Mouse (Mus musculus) ES-CJ7 (cell line): ENCODE data around the gene Clcf1.

Experiments
- DNase-seq: peaks from one replicate; pipeline ENCODE4 v3.0.0; 2011; ENCODE audit warnings: low read depth, low spot score

Gene Clcf1

DNA sequence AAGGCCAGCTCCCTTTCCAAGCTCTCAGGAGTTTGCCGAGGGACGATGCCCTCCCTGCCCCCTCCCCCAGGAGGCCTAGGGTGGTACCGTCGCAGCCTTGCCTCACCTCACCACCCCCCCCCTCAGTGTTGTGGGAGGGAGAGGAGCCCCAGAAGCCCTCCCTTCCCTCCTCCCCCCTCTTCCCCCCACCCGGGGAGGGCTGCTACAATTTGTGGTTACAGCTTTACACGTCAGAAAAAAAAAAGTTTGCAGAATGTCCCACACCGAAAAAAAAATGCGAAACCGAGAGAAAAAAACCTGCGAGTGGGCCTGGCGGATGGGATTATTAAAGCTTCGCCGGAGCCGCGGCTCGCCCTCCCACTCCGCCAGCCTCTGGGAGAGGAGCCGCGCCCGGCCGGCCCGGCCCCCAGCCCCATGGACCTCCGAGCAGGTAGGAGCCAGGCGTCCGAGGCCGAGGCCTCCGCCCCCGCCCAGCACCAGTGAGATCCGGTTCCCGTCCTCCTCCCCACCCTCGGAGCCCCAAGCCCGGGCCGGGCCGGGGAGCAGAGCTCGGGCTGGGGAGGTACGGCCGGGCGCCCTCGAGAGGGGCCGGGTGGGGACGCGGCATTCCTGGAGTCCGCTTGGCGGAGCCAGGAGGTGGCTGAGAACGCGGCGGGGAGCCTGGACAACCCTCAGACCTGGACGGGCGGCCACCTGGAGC is at the start of gene Clcf1, which contains the start of gene AC109138.7:
Gene Clcf1, plus strand, starts transcription at position 168 of the 700 bp plus-strand sequence.
Gene AC109138.7, plus strand, starts transcription at position 287 of the 700 bp plus-strand sequence.
- no peak for DNase-seq

GRCm38 (mm10) chr19:4164721-4165120 is 49.3 kb upstream of the Clcf1 start:
- no peak for DNase-seq

DNA sequence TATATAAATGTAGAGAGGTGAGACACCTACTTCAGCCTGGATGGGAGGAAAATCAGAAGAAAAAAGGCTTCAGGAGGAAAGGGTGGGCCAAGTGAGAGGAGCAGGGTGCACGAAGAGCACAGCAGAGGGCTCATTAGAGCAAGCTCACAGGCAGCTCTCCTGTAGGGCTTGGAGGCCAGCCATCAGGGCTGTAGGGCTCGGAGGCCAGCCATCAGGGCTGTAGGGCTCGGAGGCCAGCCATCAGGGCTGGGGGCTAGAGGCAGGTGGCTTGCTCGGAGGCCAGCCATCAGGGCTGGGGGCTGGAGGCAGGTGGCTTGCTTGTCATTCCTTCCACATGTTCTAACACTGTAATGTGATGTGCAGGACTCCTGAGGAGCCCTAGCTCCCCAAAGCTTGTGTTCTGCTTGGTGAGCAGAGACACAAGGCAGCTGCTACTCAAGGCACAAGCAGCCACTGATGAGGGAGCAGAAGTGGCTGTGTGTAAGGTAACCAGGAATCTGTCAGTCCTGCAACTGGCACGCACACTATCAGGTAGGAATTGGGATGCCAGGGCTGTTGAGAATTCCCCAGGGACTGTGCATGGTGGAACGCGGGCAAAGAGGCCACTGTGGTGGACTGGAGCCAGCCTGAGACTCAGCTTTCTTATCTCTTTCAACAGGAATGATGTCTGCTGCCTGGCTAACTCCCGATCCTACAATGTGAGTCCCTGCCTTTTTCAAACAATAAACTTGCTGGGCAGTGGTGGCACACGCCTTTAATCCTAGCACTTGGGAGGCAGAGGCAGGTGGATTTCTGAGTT is 47.2 kb upstream of the Clcf1 start:
- DNase-seq, result no peak

DNA sequence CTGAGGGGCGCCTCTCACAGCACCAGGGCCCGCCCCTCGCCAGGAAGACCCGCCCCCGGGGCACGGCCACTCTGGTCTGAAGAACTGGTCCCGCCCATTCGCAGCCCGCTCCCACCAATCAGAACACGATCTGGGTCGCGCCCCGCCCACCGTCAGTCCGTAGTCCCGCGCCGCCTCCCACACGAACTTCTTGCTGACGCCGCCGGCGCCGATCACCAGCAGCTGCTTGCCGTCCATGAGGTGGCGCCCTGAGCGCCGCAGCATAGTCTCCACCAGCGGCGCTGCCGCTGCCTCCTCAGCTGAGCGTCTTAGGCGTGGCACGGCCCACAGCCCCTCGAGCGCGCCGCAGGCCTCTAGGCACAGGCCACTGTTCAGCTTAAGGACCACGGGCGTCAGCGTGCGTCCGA is 44.7 kb upstream of the Clcf1 start:
- DNase-seq, result peak; percentile 99

DNA sequence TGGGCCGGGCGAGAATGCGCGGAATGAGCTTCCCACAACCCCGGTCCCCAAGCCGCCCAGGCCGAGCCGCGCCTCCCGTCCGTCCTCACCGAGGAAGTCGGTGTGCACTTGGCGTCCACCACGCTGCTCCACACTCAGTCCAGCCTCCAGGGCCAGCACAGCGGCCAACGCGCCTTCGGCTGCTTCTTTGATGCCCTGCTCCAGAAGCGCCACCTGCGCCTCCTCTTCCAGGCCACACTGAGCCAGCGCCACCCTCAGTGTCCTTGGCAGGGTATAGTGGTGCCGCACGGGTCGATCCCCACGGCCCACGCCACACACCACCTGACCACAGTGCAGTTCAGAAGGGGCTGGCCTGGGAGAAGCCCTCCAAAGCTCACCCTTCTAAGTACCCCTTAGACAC is 44.2 kb upstream of the Clcf1 start:
- no peak for DNase-seq

DNA sequence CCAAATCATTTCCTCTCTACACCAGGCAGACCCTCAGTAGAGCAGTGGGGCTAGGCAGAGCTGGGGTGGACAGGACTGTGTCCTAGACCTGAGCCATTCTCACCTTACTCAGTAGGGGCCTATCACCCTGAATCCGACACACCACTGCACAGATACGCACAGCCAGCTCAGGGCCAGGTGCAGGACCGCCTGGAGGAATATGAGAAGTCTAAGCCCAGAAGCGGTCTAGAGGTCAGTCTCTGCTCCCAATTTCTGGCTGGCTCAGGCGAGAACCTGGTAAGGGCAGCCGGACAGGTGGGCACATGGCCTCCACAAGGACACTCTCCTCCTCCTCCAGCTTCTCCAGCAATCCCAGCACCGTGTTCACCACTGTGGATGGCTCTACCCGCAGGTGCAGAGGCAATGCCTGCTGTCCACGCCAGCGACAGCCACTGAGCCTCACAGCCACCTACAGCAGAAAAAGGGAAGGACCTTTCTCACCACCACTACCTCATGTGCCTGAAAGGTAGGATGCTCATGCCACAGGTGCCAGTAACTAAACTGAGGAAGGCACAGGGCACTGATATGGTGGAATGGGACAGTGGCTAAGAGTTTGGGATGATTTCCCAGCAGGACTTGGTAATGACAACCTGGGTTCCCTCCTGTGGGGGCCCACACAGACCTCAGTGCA is 43.2 kb upstream of the Clcf1 start:
- no peak for DNase-seq

GRCm38 (mm10) chr19:4171393-4172290 is 42.4 kb upstream of the Clcf1 start:
- no peak for DNase-seq

DNA sequence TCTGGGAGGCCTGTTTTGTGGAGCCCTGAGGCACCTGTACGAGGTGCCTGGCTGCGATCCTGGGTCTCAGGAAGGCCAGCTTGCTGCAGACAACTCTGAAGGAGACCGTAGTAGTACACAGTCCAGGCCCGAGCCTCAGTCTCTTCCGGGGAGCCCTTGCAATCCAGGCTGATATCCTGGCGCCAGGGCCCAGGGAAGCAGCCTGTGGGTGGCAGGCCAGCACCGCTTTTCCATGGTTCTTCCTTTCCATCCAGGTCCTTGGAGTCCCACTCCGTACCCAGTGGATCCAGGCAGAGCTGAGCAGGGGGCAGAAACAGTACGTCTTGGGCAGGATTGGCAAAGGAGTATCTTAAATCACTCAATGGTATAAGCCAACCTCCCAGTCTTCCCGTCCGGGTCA is 41.1 kb upstream of the Clcf1 start:
- DNase-seq, result no peak

DNA sequence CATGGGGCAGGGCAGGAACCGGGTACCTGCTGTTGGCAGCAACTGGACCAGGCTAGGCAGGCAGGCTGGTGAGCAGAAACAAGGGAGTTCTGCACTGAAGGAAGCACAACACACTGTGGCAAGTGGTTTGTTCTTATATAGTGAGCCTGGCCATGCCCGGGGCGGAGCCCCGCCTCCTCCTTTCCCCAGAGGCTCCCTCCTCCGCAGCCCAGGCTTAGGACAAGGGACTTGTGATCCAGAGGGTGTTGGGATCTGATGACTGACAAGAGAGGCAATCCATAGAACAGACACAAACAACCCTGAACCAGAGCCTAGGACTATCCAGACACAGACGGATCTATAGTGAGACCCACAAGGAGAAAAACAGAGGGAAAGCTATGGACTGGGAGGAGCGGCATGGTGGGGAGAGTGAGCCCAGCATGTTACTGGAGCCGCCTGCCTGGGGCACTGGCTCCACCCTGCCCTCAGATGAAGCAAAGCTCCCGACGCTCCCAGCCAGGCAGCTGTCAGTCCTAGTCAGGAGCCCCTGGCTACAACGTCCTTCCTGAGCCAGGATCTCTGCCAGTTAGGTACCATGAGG is 38.6 kb upstream of the Clcf1 start, which contains the start of gene Carns1:
Gene Carns1, minus strand, starts transcription at position 112 of the 580 bp plus-strand sequence.
- no peak for DNase-seq

DNA sequence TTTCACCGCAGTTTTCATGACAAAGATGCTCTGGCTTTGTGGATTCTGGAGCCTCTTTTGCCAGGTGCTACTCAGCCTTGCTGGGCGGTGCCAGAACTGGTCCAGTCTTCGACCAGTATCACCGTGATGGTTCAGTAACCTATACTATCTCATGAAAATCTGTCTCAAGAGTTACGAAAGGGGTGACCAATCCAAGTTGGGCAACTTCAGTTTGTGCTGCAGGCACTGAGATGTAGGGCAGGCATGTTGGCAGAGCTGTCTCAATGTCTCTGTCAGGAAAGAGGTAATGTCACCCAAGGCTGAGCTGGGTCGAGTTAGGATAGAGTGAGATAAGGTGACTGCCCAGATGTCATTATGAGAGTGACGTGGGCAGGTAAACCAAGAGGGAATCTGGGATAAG is 33.6 kb upstream of the Clcf1 start:
- no peak for DNase-seq

- DNase-seq, result peak; percentile 51
Observed at GRCm38 (mm10) chr19:4181892-4182291, 32.1 kb upstream of the Clcf1 start.

- DNase-seq, result no peak
Observed at GRCm38 (mm10) chr19:4183689-4184088, 30.3 kb upstream of the Clcf1 start.

DNA sequence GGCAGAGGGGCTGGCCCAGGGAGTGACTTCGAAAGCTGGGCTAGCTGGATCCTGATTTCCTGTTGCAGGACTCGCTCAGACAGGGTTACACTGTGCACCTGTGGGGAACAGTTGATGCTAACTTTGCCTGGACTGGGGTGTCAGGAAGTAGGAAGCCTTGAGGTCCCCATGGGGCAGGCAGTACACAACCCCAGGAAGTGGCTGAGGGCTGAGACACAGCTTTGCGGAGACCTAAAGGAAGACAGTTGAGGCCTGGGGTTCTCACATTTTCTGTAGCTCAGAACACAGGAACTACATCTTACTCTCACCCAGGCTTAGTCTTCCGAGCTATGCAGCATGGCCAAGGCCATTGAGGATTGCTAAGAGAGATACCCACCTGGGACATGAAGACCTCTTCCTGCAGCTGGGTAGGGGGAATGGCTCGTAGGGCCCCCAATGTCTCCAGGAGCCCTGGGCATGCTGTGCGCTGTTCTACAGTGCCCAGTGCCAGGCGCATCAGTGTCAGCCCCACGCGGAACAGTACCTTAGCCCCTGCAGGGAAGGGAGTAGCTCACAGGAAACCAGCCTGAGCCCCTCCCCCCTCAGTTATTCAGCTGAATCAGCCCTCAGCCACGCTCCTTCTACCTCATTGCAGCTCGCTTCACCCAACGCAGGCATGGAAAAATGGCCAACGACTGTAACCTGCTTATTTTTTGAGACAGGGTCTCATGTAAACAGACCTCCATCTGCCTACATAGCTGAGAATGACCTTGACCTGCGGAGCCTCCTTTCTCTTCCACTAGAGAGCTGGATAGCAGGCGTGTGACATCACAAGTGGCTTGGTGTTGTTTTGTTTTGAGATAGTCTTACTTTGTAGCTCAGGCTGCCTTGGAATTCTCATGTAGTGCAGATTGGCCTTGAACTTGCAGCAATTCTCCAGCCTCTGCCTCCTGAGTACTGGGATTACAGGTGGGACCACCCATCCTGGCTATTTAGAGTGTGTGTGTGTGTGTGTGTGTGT is 28.8 kb upstream of the Clcf1 start:
- DNase-seq, result peak; percentile 67

- DNase-seq, result no peak
Observed at GRCm38 (mm10) chr19:4187303-4187702, 26.7 kb upstream of the Clcf1 start.

- no peak for DNase-seq
Observed at GRCm38 (mm10) chr19:4189051-4189620, 24.9 kb upstream of the Clcf1 start.

DNA sequence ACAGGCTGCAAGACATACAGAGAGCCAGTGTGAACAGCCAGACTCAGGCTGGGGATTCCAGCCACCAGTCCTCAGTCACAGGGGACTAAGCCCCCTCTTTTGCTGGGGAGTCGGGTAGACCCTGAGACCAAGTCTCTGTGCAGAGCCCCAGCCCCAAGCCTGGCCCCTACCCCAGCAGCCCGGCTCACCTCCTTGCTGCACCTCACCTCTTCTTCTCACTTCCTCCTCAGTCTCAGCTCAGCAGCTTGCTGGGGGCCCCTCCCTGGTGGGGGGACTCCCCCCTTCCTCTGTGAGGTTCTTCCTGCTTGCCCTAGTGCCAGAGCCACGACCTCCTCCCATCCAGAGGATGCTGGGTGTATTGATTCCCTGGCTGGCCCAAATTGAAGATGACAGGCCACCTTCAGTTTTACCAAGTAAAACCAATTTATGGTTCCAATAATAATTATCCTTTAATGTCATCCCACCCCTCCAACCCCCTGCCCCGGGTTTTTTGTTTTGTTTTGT is 23.2 kb upstream of the Clcf1 start, which contains the start of gene Tbc1d10c:
Gene Tbc1d10c, minus strand, starts transcription at position 454 of the 504 bp plus-strand sequence.
- DNase-seq, result no peak

GRCm38 (mm10) chr19:4191528-4192250 is 22.3 kb upstream of the Clcf1 start, which contains the start of gene Ppp1ca:
Gene Ppp1ca, plus strand, starts transcription at chr19:4192065.
- DNase-seq, result peak; percentile 91
